Mouse (Mus musculus) cerebellum, postnatal 4 days (tissue): ENCODE data around the gene Olfr656.

Experiments
- DNase-seq, 2 experiments: peaks; one replicate each; pipeline ENCODE4 v3.0.0; 2022; ENCODE audit warnings: low spot score in 2 of 2, mixed read lengths in 1 of 2

Olfr656 gene

DNA sequence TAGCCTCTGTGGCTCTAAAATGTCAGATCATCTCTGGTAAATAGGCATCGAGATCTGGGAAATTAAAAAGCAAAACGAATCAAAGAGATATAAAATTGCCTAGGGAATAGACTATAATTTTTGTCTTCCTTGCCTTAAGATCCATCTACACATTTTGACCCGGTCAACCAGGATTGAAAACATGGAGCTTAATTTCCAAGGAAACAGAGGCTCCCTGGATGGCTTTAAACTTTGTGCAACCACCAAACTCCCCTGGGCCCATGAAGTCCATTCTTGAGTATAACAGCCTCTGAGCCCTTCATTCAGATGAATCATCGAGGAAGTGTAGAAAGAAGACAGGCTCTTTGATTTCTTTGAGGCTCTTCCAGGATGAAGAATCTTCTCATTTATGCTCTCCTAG lies at the start of gene Olfr656:
Gene Olfr656 (plus strand): TSS at position 301 of the 400 bp plus-strand sequence.
- DNase-seq = no peak

DNA sequence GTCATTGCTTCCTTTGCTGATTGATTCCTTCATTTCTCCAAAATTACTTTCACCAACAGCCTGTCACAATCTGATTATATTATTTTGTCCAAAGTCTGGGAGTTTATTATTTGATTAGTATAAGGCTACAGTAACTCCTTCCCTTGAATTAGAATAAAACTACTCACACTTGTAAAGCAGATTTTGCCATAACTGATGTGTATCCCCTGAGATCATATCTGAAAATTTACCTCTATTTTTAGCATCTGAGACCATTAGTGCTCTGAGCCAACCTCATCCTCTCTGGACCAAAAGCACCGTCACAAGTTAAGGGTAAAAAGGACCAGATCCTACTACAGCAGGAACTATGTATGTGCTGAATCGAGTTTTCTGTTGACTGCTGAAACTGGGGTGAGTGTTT lies 36.7 kb upstream of the Olfr656 start, which contains the start of gene Olfr653:
Gene Olfr653 (plus strand): TSS at position 301 of the 400 bp plus-strand sequence.
- no peak for DNase-seq

DNA sequence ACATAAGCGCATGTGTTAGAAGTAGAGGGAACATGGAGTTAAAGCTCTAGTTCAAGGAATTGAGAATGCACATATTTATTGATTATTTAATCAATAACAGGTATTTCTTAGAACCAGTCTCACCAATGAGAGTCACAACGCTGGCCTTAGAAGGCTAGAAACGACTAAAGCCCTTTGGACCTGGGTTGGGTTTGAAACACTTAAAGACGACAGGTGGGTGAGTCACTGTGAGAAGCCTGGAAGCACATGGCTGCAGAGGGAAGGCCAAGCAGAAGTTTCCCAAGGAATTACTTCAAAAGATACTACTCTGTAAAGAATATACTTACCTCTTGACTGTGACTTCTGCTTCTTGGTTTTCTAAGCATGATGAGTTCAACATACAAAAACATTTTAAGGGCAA lies 32.9 kb upstream of the Olfr656 start:
- DNase-seq = no peak

DNA sequence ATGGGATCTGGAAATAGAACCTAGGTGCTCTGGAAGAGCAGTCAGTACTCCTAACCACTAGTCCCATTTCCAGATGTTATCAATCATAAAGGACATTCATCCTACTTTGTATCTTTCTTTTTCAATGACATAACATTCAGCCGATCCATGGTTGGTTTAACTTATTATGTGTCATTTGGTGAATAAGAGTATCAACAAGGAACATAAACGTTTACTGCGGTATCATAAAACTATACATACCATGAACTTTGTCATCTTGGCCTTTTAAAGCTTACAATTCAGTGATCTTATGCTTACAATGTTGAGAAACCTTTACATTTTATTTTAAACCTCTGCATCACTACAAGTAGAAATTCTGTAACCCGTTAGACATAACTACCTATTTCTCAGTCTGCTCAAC lies 32.3 kb upstream of the Olfr656 start:
- DNase-seq = no peak

DNA sequence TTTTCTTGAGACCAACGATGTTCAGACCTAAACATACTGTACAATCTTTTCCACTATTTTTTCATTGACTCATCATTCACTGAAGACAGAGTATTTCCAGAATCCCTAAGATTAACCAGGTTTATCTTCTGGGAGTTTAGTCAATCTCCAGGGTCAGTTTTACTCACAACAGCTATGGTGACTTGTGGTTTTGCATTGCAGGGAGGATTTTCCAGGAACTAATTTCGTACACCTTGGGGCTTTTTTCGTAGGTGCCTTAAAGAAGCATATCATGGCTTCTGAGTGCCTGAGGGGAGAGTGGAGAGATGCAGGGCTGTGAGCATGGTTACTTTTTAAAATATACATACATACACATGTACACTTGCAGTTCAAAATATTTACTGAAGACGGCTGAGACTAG lies 27.0 kb upstream of the Olfr656 start, which contains the start of gene Olfr654:
Gene Olfr654 (plus strand): TSS at position 301 of the 400 bp plus-strand sequence.
- no peak for DNase-seq

DNA sequence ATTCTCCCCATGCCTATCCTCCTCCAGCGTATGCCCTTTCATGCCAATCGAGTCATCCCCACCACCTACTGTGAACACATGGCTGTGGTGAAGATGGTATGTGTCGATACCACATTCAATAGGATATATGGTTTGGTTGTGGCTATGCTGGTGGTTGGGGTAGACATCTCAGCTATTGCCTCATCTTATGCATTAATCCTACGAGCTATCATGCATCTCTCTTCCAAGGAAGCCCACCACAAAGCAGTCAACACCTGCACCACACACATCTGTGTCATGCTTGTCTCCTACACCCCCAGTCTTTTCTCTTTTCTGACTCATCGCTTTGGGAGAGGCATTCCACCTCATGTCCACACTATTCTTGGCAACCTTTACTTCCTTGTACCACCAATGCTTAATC lies 25.5 kb upstream of the Olfr656 start:
- DNase-seq = no peak

DNA sequence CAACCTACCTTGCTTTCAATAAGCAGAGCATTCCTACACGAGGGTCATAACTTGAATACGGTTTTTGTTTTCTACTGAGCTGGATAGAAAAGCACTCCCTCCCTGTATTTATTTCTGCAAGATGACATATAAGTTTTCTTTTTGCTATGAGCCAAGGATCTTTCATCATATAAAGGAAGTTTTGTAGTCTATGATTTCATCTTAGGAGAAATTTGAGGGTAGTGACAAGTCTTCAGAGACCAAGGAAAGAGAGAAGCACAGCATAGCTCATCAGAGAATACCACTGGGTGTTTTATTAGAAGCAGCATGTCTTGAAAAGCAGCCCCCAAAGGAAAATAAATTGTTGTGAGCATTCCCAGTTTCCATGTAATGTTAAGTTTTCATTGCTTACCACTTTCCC lies 12.1 kb upstream of the Olfr656 start, which contains the start of gene Olfr655:
Gene Olfr655 (minus strand): TSS at position 101 of the 400 bp plus-strand sequence.
- no peak for DNase-seq

DNA sequence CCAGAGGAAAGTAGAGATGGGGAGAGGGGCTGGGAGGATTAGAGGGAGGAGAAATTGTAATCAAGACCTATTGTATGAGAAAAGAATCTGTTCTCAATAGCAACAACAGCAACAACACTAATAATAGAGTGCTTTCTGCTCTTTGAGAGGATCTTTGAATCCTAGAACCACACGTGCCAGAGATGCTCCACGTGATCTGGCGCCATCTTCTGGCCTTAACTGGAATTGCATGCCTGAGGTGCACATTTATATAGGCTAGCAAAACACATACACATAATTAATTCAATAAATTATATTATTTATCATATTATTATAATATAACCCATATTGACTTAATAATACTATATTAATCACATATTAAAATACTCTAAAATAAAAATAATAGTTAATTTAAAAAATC lies 10.6 kb upstream of the Olfr656 start:
- DNase-seq = peak in 1 of 2 experiments; percentile 10

DNA sequence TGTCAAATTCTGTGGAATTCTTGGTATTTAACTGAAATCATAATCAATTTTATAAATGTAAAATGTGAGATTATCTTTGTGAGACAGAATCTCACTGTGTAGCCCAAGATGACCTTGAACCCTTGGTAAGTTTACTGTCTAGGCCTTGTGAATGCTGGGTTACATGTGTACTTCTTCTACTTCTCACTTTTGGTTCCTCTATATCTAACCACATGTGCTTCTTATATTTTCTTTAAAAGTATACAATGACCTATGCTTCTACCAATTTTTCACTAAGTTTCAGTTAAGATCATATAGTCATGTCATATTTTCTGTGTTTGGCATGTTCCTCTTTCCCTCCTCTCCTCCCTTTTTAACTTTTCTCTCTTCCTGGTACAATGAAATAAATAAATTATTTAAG lies 9.0 kb upstream of the Olfr656 start:
- DNase-seq = no peak

DNA sequence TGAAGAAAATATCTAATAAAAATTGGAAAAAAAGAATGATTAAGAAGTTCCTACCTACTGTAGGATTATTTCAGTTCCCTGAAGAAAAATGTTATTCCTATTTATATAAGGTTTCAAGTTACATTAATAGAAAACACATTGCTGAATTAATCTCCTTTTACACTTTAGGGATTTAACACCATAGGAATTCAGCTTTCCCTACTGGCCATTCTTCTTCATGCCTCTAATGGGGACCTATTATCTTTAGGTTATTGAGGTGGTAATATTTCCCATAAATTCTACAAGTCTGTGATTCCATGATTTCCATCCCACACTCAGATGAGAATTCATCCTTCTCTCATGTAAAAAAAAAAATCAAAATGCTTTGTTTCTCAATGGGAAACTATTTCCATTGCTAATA lies 10.7 kb downstream of the Olfr656 start, which contains the start of gene Olfr657:
Gene Olfr657 (plus strand): TSS at position 301 of the 400 bp plus-strand sequence.
- DNase-seq = no peak

DNA sequence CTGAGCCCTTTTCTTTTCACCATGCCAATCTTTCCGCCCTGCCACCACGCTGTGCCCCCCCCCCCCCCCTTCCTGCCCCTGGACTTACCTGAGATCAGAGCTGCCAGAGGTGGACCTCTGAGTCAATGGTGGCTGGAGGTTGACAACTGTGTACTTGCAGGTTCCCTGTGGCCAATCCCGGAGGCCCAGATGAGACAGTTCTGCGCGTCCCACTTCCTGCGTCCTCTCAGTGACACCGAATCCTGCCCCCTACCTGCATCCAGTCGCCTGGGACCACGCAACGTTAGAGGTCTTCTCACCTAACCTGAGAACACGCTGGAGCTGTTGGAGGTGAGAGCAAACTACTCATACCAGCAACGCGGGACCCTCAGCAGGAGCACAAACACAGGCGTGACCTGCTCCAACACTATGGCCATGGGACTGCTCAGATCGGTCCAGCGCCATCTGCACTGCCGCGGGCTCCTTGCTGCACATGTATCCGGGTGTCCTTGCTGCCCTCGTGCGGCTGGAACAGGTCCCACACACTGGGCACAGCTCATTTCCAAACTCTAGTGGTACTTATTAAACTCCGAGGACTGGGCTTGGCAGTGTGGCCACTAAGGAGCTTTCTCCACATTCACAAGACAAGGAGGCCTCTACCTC lies 33.2 kb downstream of the Olfr656 start, which contains the start of gene Olfr658:
Gene Olfr658 (minus strand): TSS at position 465 of the 642 bp plus-strand sequence.
- DNase-seq = peak; percentile 23 to 24

DNA sequence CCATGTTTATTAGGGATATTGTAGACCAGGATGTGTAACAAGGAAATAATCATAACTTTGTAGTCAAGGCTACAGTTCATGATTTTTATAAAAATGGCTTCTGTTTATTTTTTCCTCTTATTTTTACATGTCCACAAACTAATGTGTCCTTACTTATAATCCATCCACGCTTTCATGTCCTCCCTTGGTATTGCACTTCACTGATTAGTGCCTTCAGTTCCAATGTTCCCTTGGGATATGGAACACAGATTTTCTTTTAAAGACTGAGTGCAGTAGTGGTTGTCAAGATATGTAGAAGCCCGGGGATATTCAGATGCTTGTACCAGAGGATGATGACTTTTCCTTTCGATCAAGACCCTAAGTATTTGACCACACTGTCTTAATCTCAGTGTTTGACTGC lies 52.7 kb downstream of the Olfr656 start, which contains the start of gene Olfr659:
Gene Olfr659 (plus strand): TSS at position 301 of the 400 bp plus-strand sequence.
- DNase-seq = no peak
